Mouse (Mus musculus) lung, embryonic 14.5 days (tissue): ENCODE data around the gene Gch1. TPM values are rescaled to one million over a fixed set of nuclear protein-coding genes. Genes with fewer than 3 reads are reported as not detected.
A peak's percentile ranks its signal among the peaks of the same experiment; 100 is the strongest.

Experiments
- ATAC-seq: fragments of 200-750 bp; cut with Nextera tagmentation; 2 replicates; pipeline ENCODE4 v1.8.0; 2017; ENCODE audit warnings: mild to moderate bottlenecking, moderate TSS enrichment, moderate library complexity; ENCODE audit not compliant: insufficient read depth
- DNase-seq: peaks from one replicate; pipeline ENCODE4 v3.0.0-alpha.2; 2015
- H3K27ac ChIP-seq: fragments of 300-500 bp; sonication (generic); 2 replicates; pipeline ENCODE4 v1.5.1; 2014; ENCODE audit warnings: low read depth, mild to moderate bottlenecking, moderate library complexity
- H3K27me3 ChIP-seq: fragments of 300-500 bp; sonication (generic); 2 replicates; pipeline ENCODE4 v1.6.1; 2014; ENCODE audit warnings: low read length, control low read depth; ENCODE audit not compliant: insufficient read depth
- H3K36me3 ChIP-seq: fragments of 300-500 bp; sonication (generic); 2 replicates; pipeline ENCODE4 v1.6.1; 2014; ENCODE audit warnings: control low read depth; ENCODE audit not compliant: insufficient read depth
- H3K4me1 ChIP-seq: fragments of 300-500 bp; sonication (generic); 2 replicates; pipeline ENCODE4 v1.6.1; 2014; ENCODE audit warnings: antibody characterized with exemption, control low read depth; ENCODE audit not compliant: insufficient read depth
- H3K4me2 ChIP-seq: fragments of 300-500 bp; sonication (generic); 2 replicates; pipeline ENCODE4 v1.6.1; 2014; ENCODE audit warnings: mild to moderate bottlenecking
- H3K4me3 ChIP-seq: fragments of 300-500 bp; sonication (generic); 2 replicates; pipeline ENCODE4 v1.5.1; 2014; ENCODE audit warnings: low read depth, low read length
- H3K9ac ChIP-seq: fragments of 300-500 bp; sonication (generic); 2 replicates; pipeline ENCODE4 v1.6.1; 2014
- H3K9me3 ChIP-seq: fragments of 300-500 bp; sonication (generic); 2 replicates; pipeline ENCODE4 v1.6.1; 2016; ENCODE audit warnings: low read depth, low read length, control low read depth
- CTCF ChIP-seq: IDR thresholded peaks from 2 replicates; pipeline ENCODE4 v1.5.1; 2016; ENCODE audit warnings: antibody characterized with exemption, low read depth
- WGBS: fragments of 180-500 bp; shearing (Covaris S2); extraction: QIAGEN DNeasy Blood & Tissue Kit; methylation state at CpG from one replicate; pipeline ENCODE4 v1.1.7; 2014; 5-methylcytosine and 5-hydroxymethylcytosine counted together
- polyA plus RNA-seq: library from polyadenylated mRNA; unstranded; fragments of >200 nt; fragmentation: Nextera tagmentation; extraction: Ambion mirVana; gene quantifications from 2 replicates; pipeline ENCODE4 v1.2.1, GENCODE M21; 2014

Gene Gch1
- polyA plus RNA-seq, 1 experiment from 2014 or later = 4.1 TPM

DNA sequence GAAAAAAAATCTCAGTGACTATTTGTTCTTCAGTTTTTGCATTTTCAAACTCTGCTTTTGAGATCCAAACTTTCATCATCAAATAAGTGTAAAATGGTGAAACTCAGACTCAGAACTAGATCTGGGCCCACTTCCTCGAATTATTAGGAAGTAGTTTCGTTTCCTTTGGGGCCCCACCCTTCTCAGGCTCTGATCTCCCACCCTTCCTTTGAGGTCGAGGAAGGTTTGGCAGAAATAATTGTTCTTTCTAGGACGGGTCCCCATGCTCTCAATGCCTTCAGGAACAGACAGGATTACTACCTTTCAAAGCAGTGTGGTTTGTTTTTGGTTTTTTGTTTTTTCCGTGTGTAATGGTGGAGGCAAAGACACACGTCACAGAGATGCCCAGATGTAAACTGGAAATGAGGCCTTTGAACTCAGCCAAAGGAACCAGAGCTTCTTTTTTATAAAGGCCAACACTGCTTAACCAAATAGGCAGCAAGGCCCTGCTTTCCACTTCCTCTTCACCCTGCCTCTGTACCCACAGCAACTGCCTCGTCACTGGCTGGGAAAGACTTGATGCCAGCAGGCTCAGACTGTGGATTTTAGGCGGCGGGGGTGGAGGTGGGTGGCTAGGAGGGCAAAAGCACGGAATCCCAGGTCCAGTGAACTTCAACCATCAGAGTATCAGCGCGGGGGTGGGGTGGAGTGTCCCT, 1.4 kb downstream of the Gch1 start:
- no peaks in the 10 kb centered on the region for H3K36me3 ChIP-seq
- H3K4me3 ChIP-seq = peak overlapping the region; percentile 62; the same call in 1 of the 2 replicates
- H3K4me1 ChIP-seq = no peaks in the 10 kb centered on the region
- H3K27ac ChIP-seq = no peak overlapping the region
- peaks cover 9% of the 10 kb centered on the region for H3K27me3 ChIP-seq
- H3K4me2 ChIP-seq = peak overlapping the region; percentile 99
- ATAC-seq (no peak), DNase-seq (no peak)
- WGBS = 35% methylated on average over 12 of the region's 12 CpGs
- H3K9ac ChIP-seq = no peak overlapping the region
- no peaks in the 10 kb centered on the region for H3K9me3 ChIP-seq
- no peak for TF ChIP-seq CTCF

DNA sequence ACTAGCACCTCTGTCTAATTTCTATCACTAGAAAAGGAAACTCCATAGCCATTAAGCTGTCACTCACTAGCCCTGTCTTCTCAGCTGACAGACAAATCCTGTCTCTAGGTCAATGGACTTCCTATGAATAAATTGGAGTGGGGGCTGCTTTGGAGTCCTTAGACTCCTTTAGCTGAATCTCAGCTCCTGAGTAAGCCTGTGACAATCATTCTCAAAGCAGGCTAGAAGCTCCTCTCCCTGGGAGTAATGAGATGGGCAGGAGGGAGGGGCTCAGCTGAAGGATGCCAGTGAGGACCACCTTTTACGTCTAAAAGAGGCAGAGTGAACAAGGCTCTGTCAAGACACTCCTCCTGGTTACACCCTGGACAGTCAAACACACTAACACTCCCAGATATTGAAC, 2.0 kb downstream of the Gch1 start:
- DNase-seq = no peak
- Histone ChIP-seq H3K4me3 (no peak overlapping the region), H3K36me3 (no peaks in the 10 kb centered on the region), H3K27ac (no peak overlapping the region), H3K4me2 (no peak overlapping the region), H3K9me3 (no peaks in the 10 kb centered on the region), H3K27me3 (peaks cover 9% of the 10 kb centered on the region), H3K4me1 (no peaks in the 10 kb centered on the region), H3K9ac (no peak overlapping the region)
- no peak for TF ChIP-seq CTCF
- ATAC-seq = no peak
- WGBS = 28% methylated on average over 1 of the region's 1 CpGs

DNA sequence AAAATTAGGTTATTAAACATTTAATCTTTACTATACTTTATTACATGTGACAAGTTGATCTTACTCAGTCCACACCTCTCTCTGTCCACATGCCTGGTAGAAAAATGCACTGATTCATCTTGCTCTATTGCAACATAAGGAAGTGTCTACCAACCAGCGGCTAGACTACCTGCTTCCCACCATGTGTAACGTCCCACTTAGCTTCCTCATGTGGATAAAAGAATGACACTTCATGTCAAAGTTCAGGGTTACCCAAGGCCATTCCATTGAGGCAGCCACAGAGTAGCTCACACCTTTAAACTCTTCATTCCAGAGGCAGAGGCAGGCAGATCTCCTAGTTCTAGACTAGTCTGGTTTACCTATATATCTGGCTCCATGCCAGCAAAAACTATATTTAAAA, 2.7 kb downstream of the Gch1 start:
- WGBS = 71% methylated on average over 2 of the region's 2 CpGs
- ATAC-seq (no peak), DNase-seq (no peak)
- Histone ChIP-seq H3K4me3 (no peak overlapping the region), H3K27ac (no peak overlapping the region), H3K9me3 (no peaks in the 10 kb centered on the region), H3K9ac (no peak overlapping the region), H3K4me1 (no peaks in the 10 kb centered on the region), H3K4me2 (no peak overlapping the region), H3K27me3 (peaks cover 9% of the 10 kb centered on the region), H3K36me3 (no peaks in the 10 kb centered on the region)
- no peak for TF ChIP-seq CTCF

DNA sequence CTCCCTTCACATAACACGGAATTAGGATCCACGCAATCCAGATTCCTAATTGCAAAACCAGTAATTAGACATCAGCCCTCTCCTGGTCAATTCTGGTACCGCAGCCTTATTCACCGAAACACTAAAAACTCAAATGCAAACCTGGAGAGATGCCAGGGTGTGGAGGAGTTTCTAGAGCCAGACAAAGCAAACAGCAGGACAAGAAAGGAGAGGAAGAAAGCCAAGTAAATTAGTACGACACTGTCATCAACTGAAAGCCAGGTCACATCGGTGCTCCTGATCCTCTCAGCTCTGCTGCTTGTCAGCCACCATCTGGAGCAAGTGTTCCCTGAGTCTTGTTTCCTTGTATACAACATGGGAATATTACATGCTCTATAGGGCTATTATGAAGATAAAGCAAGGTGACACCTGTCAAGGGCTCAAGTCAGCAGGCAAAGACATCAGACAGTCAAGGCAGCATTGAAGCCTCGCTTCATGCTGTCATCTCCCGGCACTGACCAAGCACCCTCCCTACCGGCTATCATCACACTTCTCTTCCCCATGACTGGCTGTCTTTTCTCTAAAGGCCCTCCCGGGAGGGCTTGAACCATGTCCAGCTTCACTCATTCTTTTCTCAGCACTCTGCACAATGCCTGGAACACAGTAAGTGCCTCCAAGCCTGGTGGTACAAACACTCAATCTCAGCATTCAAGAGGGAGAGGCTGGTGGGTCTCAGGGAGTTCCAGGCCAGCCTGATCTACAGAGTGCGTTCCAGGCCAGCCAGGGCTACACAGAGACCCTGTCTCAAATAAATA, 7.5 kb downstream of the Gch1 start:
- Histone ChIP-seq H3K27ac (no peak overlapping the region), H3K4me2 (no peak overlapping the region), H3K36me3 (no peaks in the 10 kb centered on the region), H3K4me1 (no peaks in the 10 kb centered on the region), H3K27me3 (no peaks in the 10 kb centered on the region), H3K4me3 (no peak overlapping the region), H3K9ac (no peak overlapping the region), H3K9me3 (no peaks in the 10 kb centered on the region)
- DNase-seq (peak; percentile 86), ATAC-seq (no peak)
- TF ChIP-seq CTCF = peak; percentile 69
- WGBS = 49% methylated on average over 11 of the region's 11 CpGs

DNA sequence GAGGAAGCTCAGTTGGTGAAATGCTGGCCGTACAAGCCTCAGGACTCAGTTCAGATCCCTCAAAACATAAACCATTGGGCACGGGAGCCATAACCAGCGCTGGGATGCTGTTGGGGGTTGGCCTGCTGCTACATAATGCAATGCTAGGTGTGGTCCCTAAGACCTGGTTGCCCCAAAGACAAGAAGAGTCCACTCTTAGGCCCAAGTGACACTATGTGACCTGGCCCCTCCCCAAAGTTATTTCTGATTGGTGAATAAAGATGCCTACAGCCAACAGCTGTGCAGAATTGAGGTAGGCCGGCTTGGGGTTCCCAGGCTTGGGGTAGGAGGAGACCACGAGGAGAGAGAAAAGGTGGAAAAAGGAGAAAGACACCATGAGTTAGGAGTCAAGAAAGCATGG, 10.4 kb downstream of the Gch1 start:
- ATAC-seq (no peak), DNase-seq (no peak)
- H3K9me3 ChIP-seq = no peaks in the 10 kb centered on the region
- no peaks in the 10 kb centered on the region for H3K4me1 ChIP-seq
- no peak overlapping the region for H3K4me3 ChIP-seq
- 79% methylated on average over 5 of the region's 5 CpGs for WGBS
- H3K27me3 ChIP-seq = no peaks in the 10 kb centered on the region
- no peaks in the 10 kb centered on the region for H3K36me3 ChIP-seq
- H3K9ac ChIP-seq = no peak overlapping the region
- H3K4me2 ChIP-seq = no peak overlapping the region
- TF ChIP-seq CTCF = no peak
- H3K27ac ChIP-seq = no peak overlapping the region

DNA sequence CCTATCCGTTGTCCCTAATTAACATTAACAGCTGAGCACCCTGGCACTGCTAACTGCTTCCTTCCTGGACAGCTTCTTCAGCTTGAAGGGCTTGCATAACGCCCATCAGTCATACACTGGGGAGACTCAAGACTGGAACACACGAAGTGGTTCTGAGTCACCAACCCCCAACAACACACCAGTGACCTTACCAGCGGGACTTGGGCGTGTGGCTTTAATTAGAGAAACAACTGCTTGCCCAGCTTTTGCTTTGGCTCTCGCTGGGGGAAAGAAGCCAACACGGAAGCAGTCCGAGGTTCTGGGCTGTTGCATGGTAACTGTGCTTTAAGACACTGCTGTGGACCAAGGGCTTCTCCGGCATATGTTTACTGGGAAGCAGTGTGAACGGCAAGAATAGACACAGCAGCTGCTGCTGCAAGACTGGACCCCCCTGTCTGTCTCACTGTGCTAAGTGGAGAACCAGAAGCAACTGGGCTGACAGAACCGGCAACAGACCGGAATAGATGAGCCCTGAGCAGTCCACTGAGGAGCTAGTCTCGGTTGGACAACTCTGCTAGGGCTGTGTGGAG, 11.3 kb downstream of the Gch1 start:
- ATAC-seq = peak; percentile 49; the same call in 1 of the 2 replicates
- Histone ChIP-seq H3K4me3 (no peak overlapping the region), H3K9me3 (no peaks in the 10 kb centered on the region), H3K4me1 (no peaks in the 10 kb centered on the region), H3K27ac (no peak overlapping the region), H3K9ac (no peak overlapping the region), H3K27me3 (no peaks in the 10 kb centered on the region), H3K36me3 (no peaks in the 10 kb centered on the region), H3K4me2 (peak overlapping the region; percentile 39)
- DNase-seq = peak; percentile 64
- 37% methylated on average over 13 of the region's 13 CpGs for WGBS
- TF ChIP-seq CTCF = no peak

DNA sequence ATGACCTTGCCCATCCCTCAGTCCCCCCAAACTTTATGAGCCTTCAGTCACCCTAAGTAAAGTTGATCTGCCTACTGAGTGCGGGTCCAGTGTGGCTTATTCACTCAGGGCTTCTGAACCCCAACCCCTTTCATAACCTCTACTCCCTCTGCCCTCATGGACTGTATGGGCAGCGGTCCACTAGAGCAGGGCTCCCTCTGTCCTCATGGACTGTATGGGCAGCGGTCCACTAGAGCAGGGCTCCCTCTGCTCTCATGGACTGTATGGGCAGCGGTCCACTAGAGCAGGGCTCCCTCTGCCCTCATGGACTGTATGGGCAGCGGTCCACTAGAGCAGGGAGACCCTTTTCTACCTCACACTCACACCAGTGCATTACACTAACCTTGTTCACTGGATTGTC, 13.0 kb downstream of the Gch1 start:
- Histone ChIP-seq H3K9me3 (no peaks in the 10 kb centered on the region), H3K4me2 (no peak overlapping the region), H3K9ac (no peak overlapping the region), H3K27ac (no peak overlapping the region), H3K4me3 (no peak overlapping the region), H3K4me1 (no peaks in the 10 kb centered on the region), H3K36me3 (no peaks in the 10 kb centered on the region), H3K27me3 (no peaks in the 10 kb centered on the region)
- 93% methylated on average over 5 of the region's 5 CpGs for WGBS
- DNase-seq (no peak), ATAC-seq (no peak)
- no peak for TF ChIP-seq CTCF
